Mouse (Mus musculus): ENCODE results near the gene D230025D16Rik.
"Not testable (repeated sequence)": the region's sequence is repeated elsewhere in the genome, so short reads cannot be mapped to it uniquely, and the experiment has no call there.

DNA sequence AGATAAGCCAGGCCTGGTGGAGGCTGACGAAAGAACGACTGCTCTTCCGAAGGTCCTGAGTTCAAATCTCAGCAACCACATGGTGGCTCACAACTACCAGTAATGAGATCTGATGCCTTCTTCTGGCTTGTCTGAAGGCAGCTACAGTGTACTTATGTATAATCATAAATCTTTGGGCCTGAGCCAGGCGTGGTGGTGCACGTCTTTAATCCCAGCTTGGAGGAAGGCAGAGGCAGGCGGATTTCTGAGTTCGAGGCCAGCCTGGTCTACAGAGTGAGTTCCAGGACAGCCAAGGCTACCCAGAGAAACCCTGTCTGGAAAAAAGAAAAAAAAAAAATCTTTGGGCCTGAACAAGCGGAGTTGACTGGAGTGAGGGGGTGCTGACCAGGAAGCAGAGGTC lies 66.4 kb downstream of the D230025D16Rik start:
- TF ChIP-seq GATA1, TAL1 (IDR thresholded peaks at IDR 0.05; ENCODE audit: low read length): not testable (repeated sequence)

Measured in erythroblast, embryonic 14.5 days (primary cell).